Mouse (Mus musculus) lung, postnatal 0 days (tissue): ENCODE data around the gene Amfr.

ENCODE experiments used
- CTCF ChIP-seq: IDR thresholded peaks from 2 replicates; pipeline ENCODE4 v1.5.1; 2016; ENCODE audit warnings: antibody characterized with exemption, mild to moderate bottlenecking
- EP300 ChIP-seq: IDR thresholded peaks from 2 replicates; pipeline ENCODE4 v1.6.1; 2016; ENCODE audit warnings: antibody characterized with exemption, mild to moderate bottlenecking, control low read depth

DNA sequence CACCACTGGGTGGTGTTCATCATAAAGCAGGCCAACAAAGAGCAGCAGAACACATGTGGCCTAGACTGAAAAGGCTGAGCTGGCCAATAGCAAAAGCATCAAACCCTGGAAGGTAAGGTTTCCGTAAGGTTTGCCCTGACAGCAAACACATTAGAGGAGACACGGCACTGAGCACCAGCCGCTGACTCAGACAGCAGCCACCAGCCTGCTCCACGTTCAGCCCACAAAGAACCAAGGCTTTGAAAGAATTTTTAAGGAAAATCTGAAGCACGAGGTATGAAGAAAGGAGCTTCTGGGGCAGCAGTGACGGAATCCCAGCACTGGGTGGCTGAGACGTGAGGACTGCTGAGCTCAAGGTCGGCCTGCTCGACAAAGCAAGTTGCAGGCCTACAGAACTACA is 8.5 kb downstream of the Amfr start:
- no peak for TF ChIP-seq CTCF
- no peak for TF ChIP-seq EP300
